20 mouse cellular contexts compared by ENCODE assay signal in genomic region chr2:6536372-6536771, GRCm38 (mm10).
"Had no signal": no experiment of that assay in that cellular context is flagged by ENCODE, and none has a peak within 500 bp of the region (broad histone marks: within the 10 kb centered on the region; RNA-seq: fewer than 3 reads in every experiment).

No protein-coding gene starts in this region.

- H3K4me1 ChIP-seq: kidney, embryonic 15.5 days; midbrain, embryonic 13.5 days; neural tube, embryonic 13.5 days had no signal

- H3K9ac ChIP-seq: kidney, embryonic 15.5 days; liver, embryonic 14.5 days; midbrain, embryonic 13.5 days; neural tube, embryonic 13.5 days had no signal

- ATAC-seq: midbrain, embryonic 13.5 days; midbrain, embryonic 16.5 days had no signal

- H3K4me3 ChIP-seq: kidney, embryonic 15.5 days; left cerebral cortex, adult 2 months; midbrain, embryonic 10.5 days; midbrain, embryonic 13.5 days; myocyte; neural tube, embryonic 13.5 days had no signal

- H3K36me3 ChIP-seq: kidney, embryonic 15.5 days had no signal

- H3K9me3 ChIP-seq: kidney, embryonic 15.5 days; midbrain, embryonic 10.5 days; midbrain, embryonic 13.5 days; neural tube, embryonic 13.5 days had no signal

- DNase-seq: kidney, adult 11 months; kidney, adult 8-10 months; kidney, postnatal 10 days; kidney, postnatal 36 days; layer of hippocampus, postnatal 36 days; lung, adult 18-20 months; lung, postnatal 14 days; lung, postnatal 4 days; retina, postnatal 1 day; thymus, adult 18-20 months; thymus, postnatal 36 days had no signal

- H3K27ac ChIP-seq: kidney, embryonic 15.5 days; left cerebral cortex, adult 2 months; liver, embryonic 14.5 days; midbrain, embryonic 10.5 days; midbrain, embryonic 13.5 days; neural tube, embryonic 13.5 days; stomach, postnatal 0 days had no signal

- H3K27me3 ChIP-seq: kidney, embryonic 15.5 days; midbrain, embryonic 13.5 days; neural tube, embryonic 13.5 days had no signal

- H3K4me2 ChIP-seq: kidney, embryonic 15.5 days; midbrain, embryonic 13.5 days; neural tube, embryonic 13.5 days had no signal
